Mouse (Mus musculus): ENCODE data around the gene Atg5.

Gene Atg5

GRCm38 (mm10) chr10:44268145-44268860, at the start of gene Atg5:
TSS of gene Atg5 (plus strand) at chr10:44268358.
- DNase-seq = peak; percentile 99

- DNase-seq = peak in 1 of 2 experiments; percentile 18
Observed at GRCm38 (mm10) chr10:44219073-44219472, 49.1 kb upstream of the Atg5 start.

- DNase-seq = no peak
Observed at GRCm38 (mm10) chr10:44224345-44224744, 43.8 kb upstream of the Atg5 start.

GRCm38 (mm10) chr10:44233351-44233750, 34.8 kb upstream of the Atg5 start:
- peak; percentile 18 to 75 for DNase-seq

- DNase-seq = peak in 1 of 2 experiments; percentile 30
Observed at GRCm38 (mm10) chr10:44235298-44235697, 32.9 kb upstream of the Atg5 start.

GRCm38 (mm10) chr10:44256624-44257023, 11.5 kb upstream of the Atg5 start:
- peak in 1 of 2 experiments; percentile 17 for DNase-seq

GRCm38 (mm10) chr10:44265835-44266234, 2.3 kb upstream of the Atg5 start:
- no peak for DNase-seq

- DNase-seq = peak; percentile 54 to 67
Observed at GRCm38 (mm10) chr10:44266561-44266960, 1.6 kb upstream of the Atg5 start.

- no peak for DNase-seq
Observed at GRCm38 (mm10) chr10:44267426-44268142, 574 bp upstream of the Atg5 start.

- DNase-seq = no peak
Observed at GRCm38 (mm10) chr10:44269211-44269610, 1.1 kb downstream of the Atg5 start.

- no peak for DNase-seq
Observed at GRCm38 (mm10) chr10:44282323-44282722, 14.2 kb downstream of the Atg5 start.

- DNase-seq = no peak
Observed at GRCm38 (mm10) chr10:44285106-44285505, 16.9 kb downstream of the Atg5 start.

- no peak for DNase-seq
Observed at GRCm38 (mm10) chr10:44285935-44286334, 17.8 kb downstream of the Atg5 start.

- no peak for DNase-seq
Observed at GRCm38 (mm10) chr10:44290876-44291275, 22.7 kb downstream of the Atg5 start.

GRCm38 (mm10) chr10:44292205-44292604, 24.0 kb downstream of the Atg5 start:
- DNase-seq = peak; percentile 38 to 49

- no peak for DNase-seq
Observed at GRCm38 (mm10) chr10:44299165-44299564, 31.0 kb downstream of the Atg5 start.

GRCm38 (mm10) chr10:44300078-44300477, 31.9 kb downstream of the Atg5 start:
- DNase-seq = no peak

- DNase-seq = no peak
Observed at GRCm38 (mm10) chr10:44303648-44304329, 35.6 kb downstream of the Atg5 start.

- no peak for DNase-seq
Observed at GRCm38 (mm10) chr10:44304330-44304717, 36.2 kb downstream of the Atg5 start.

GRCm38 (mm10) chr10:44304845-44305244, 36.7 kb downstream of the Atg5 start:
- no peak for DNase-seq

GRCm38 (mm10) chr10:44306308-44306707, 38.1 kb downstream of the Atg5 start:
- no peak for DNase-seq

- no peak for DNase-seq
Observed at GRCm38 (mm10) chr10:44308280-44308679, 40.1 kb downstream of the Atg5 start.

GRCm38 (mm10) chr10:44309250-44309649, 41.1 kb downstream of the Atg5 start:
- DNase-seq = no peak

- DNase-seq = no peak
Observed at GRCm38 (mm10) chr10:44315276-44315675, 47.1 kb downstream of the Atg5 start.
